Mouse (Mus musculus): ENCODE data around the gene Pex11g. TPM values are rescaled to one million over a fixed set of nuclear protein-coding genes. Genes with fewer than 3 reads are reported as not detected.

Pex11g gene
- total RNA-seq (2015) (0.20 and 0.32 TPM in 2 replicates), total RNA-seq (2017) (0.99 TPM in 1 of 2 replicates, not detected in the other)

DNA sequence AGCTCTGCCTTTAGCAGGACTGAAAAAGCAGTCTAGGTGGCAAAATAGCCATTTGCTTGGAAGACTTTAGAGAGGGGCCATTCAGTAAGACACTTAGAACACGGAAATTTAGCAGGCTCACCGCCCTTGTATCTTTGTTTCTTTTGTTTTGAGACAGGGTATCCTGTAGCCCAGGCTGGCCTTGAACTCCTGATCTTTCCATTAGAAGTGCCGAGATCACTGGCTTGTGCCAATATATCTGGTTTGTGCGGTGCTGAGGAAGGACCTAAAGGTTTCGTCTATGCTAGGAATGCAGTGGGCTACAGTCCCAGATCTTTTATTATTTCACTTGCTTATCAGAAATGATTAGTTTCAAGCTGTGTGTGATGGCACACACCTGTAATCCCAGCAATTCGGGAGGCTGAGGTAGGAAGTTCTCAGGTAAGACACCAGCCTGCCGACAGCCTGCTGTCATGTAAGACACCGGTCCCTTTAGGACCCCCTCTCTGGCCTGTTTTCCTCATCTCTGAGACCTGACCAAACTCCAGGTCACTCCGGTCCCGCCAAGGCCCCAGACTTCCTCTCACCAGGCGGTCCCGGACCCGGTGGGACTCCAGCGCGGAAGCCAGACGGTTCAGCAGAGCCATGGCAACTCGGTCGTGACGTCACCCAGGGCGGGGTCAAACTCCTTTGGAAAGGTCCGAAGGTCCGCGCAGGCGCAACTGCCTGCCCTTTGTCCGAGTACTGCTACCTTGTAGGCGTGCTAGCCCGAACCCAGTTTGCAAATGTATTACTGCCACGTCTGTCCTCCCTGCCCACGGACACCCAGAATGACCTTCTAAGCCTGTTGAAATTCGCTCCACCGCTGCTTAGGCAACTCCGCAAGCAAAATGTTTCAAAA is at the start of gene Pex11g:
Gene Pex11g (minus strand): TSS at position 675 of the 880 bp plus-strand sequence.
- ATAC-seq (ENCODE audit: poor library complexity, severe bottlenecking): peak; percentile 96

GRCm38 (mm10) chr8:3517117-3517495 is 49.6 kb upstream of the Pex11g start:
- ATAC-seq (ENCODE audit: poor library complexity, severe bottlenecking): no peak

- peak; percentile 86 for ATAC-seq (ENCODE audit: poor library complexity, severe bottlenecking)
Observed at GRCm38 (mm10) chr8:3516450-3517116, 49.1 kb upstream of the Pex11g start.

- ATAC-seq (ENCODE audit: poor library complexity, severe bottlenecking): peak; percentile 28
Observed at GRCm38 (mm10) chr8:3515771-3516417, 48.4 kb upstream of the Pex11g start.

DNA sequence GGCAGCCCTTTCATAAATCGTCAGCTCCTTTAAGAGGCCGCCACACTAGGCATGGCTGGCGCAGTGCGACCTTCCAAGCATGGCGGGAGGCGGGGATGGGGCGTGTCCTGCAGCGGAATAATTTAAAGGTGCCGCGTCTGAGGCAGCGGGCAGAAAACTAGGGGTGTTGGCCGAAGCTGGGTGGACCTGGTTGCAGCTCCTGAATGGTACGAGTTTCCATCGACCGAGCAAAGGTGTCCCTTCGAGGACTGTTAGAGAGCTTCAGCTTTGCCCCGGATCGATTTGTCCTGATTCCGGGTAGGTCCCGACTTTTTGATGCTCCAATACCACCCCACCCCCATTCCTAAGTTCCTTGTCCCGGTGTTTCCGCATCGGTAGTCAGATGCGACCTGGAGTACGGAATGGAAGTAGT is 47.8 kb upstream of the Pex11g start, which contains the start of gene Pnpla6:
Gene Pnpla6 (plus strand): TSS at position 125 of the 412 bp plus-strand sequence.
- peak; percentile 77 for ATAC-seq (ENCODE audit: poor library complexity, severe bottlenecking)

DNA sequence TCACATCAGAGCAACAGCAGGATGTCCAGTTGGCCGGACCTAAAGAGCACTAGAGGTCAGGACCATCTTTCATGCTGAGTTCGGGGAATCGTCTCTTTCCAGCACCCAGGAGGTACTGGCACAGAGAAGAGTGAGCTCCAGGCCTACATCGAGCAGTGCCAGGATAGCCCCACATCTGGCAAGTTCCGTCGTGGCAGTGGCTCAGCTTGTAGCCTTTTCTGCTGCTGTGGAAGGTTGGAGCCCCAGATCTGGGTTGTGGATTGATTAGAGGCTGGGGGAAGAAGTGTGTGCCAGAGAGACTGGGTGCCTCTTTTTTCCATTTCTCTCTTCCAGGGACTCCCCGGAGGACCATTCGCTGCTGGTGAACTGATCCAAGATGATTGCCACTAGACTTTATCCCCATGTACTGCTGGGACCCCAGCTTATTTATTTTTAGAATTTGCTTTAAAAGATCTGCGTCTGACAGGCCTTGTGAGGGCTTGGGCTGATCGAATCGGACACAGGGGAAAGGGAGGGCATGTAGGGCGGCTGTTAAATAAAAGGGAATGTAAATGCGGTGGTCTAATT is 47.3 kb upstream of the Pex11g start:
- no peak for ATAC-seq (ENCODE audit: poor library complexity, severe bottlenecking)

GRCm38 (mm10) chr8:3507979-3508754 is 40.7 kb upstream of the Pex11g start:
- ATAC-seq (ENCODE audit: poor library complexity, severe bottlenecking): no peak

GRCm38 (mm10) chr8:3502217-3502616 is 34.7 kb upstream of the Pex11g start:
- ATAC-seq (ENCODE audit: poor library complexity, severe bottlenecking): no peak

DNA sequence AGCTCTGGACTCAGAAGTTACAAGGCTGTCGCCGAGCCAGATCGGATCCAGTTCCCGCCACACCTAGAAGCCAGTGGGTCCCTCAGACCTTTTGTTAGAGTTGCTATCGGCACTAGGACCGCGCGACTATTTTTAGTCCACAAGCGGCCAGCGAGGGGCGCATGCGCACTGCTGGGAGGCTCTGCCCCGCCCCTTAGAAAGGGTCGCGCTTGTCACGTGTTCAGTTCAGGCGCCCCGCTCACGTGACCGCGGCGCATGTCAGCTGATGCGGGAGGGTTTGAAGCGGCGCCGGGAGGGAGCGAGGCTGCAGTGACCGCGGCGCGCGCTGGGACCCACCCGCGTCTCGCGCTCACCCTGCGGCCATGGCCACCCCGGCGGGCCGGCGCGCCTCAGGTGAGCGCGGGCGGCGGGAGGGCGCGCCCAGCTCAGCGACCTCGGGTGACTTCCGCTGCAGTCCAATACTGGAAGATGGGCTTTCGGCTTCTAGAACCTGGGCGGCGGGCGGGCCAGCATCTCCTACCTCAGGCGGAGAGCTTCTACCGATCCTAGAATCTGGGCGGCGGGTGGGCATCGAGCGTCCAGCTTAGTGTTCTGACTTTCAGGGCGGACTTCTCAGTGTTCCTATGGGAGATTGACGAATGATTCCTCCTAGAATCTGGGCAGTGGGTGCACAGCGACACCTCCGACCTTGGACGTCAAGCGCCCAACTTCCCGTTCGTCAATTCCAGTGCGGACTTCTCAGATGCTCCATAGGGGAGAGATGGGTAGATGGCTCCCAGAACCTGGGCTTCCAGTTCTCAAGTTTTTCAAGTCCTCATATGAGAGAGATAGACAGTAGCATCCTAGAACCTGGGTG is 33.0 kb upstream of the Pex11g start, which contains the start of gene Mcoln1:
Gene Mcoln1 (plus strand): TSS at position 223 of the 856 bp plus-strand sequence.
- peak; percentile 90 for ATAC-seq (ENCODE audit: poor library complexity, severe bottlenecking)

DNA sequence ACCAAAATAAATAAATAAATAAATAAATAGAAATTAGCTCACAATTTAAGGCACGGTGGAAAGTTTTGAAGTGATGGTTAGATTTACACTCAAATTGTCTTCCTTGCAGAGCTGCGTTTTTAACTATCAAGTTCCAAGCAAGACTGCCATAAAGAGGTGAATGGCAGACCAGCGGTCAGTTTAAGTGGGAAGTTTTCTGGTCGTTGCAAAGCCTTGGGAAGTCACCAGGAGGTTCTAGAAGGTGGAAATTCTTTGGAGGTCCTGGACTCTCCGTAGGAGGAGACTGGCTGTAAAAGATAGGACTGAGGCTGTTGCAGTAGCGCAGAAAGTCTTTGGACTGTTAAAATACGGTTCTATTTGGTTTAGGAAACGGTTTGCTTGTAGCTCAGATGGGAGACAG is 32.3 kb upstream of the Pex11g start:
- peak; percentile 23; the same call in 1 of the 2 replicates for ATAC-seq (ENCODE audit: poor library complexity, severe bottlenecking)

DNA sequence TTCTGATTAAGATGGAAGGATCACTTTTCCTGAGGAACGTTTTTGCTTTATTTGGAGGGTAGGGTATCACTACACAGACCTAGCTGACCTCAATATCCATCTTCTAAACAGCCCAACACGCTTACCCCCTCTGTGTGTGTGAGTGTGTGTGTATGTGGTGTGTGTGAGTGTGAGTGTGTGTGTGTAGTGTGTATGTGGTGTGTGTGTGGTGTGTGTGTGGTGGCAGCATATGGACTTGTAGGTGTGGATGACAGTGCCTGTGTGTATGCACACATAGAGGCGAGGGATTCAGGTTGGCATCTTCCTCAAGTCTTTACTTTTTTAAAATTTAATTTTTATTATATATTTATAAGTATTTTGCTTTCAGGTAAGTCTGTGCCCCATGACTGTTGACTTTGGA is 31.1 kb upstream of the Pex11g start:
- ATAC-seq (ENCODE audit: poor library complexity, severe bottlenecking): no peak

GRCm38 (mm10) chr8:3496428-3496748 is 28.9 kb upstream of the Pex11g start:
- ATAC-seq (ENCODE audit: poor library complexity, severe bottlenecking): no peak

DNA sequence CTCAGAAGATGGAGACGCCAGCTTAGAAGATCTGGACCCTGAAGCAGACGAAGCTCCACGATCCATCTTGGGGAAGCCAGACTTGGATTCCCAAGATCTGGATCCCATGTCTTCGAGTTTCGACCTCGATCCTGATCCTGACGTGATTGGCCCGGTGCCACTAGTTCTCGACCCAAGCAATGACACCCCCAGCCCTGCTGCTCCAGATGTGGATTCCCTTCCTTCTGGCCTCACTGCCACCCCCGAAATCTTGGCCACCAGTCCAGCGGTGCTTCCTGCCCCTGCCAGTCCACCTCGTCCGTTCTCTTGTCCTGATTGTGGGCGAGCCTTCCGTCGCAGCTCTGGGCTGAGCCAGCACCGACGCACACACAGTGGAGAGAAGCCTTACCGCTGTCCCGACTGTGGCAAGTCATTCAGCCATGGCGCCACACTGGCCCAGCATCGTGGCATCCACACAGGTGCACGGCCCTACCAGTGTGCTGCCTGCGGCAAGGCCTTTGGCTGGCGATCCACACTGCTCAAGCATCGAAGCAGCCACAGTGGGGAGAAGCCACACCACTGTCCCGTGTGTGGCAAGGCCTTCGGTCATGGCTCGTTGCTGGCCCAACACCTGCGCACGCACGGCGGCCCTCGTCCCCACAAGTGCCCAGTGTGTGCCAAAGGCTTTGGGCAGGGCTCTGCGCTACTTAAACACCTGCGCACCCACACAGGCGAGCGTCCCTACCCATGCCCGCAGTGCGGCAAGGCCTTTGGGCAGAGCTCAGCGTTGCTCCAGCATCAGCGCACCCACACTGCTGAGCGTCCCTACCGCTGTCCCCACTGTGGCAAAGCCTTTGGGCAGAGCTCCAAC is 28.3 kb upstream of the Pex11g start:
- ATAC-seq (ENCODE audit: poor library complexity, severe bottlenecking): no peak

GRCm38 (mm10) chr8:3493845-3494208 is 26.3 kb upstream of the Pex11g start:
- no peak for ATAC-seq (ENCODE audit: poor library complexity, severe bottlenecking)

GRCm38 (mm10) chr8:3492901-3493844 is 25.7 kb upstream of the Pex11g start, which contains the start of gene Zfp358:
Gene Zfp358, plus strand, starts transcription at chr8:3493138.
- peak; percentile 99 for ATAC-seq (ENCODE audit: poor library complexity, severe bottlenecking)

DNA sequence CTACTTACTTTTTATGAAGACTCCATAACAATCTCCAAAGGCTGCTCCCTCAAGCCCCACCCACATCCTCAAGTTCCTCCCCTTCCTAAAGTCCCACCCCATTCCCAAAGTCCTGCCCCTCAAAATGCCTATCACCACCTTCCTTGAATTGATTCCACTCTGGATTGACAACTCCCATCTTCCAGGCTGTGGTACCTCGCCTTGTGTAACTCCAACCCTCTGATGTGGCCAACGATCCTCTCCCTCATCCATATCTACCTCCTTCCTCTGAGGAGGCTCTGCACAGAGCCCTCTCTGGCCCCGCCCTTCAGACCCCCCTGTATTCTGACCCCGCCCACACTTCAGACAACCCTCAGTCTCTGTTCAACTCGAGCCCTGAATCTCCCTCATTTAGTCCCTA is 17.7 kb upstream of the Pex11g start:
- ATAC-seq (ENCODE audit: poor library complexity, severe bottlenecking): no peak

DNA sequence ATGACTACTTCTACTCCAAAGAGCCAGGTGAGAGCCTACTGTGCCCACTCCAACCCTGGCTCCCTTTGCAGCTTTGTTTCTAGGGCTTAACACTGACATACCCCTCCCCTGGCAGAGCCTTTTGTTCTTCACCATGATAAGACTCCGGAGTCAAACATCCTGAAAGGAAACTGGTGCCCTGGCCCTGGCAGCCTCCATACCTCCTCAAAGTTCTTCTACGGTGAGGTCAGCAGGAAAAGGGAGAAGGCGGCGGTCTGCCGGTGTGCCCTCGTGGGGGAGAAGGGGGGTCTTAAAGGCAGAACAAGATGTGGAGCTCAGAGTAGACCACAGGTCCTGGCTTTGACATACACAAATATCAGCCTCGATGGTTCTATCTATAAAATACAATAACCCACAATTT is 16.1 kb upstream of the Pex11g start:
- no peak for ATAC-seq (ENCODE audit: poor library complexity, severe bottlenecking)

Measured in megakaryocyte, adult 5-6 weeks (primary cell).